Mouse (Mus musculus): ENCODE data around the gene 4921509C19Rik. TPM values are rescaled to one million over a fixed set of nuclear protein-coding genes. Genes with fewer than 3 reads are reported as not detected.

4921509C19Rik gene
- polyA plus RNA-seq (2015; fragmentation: Nextera tagmentation; extraction: Ambion mirVana), result not detected in 2 replicates

GRCm38 (mm10) chr2:151476053-151476452, at the start of gene 4921509C19Rik:
TSS of gene 4921509C19Rik (minus strand) at chr2:151476153.

GRCm38 (mm10) chr2:151494035-151494803, 18.3 kb upstream of the 4921509C19Rik start, which contains the start of gene Nsfl1c:
TSS of gene Nsfl1c (plus strand) at chr2:151494182.

Other genes starting within 250 kb of the 4921509C19Rik start
- gene Nsfl1c, start 18.0 kb upstream of the 4921509C19Rik start, polyA plus RNA-seq (2015; fragmentation: Nextera tagmentation; extraction: Ambion mirVana), result 220 and 229 TPM in 2 replicates
- 607 and 643 TPM in 2 replicates for gene Fkbp1a, start 66.3 kb upstream of the 4921509C19Rik start, polyA plus RNA-seq (2015; fragmentation: Nextera tagmentation; extraction: Ambion mirVana)
- 0.79 and 1.0 TPM in 2 replicates for gene Sdcbp2, start 96.5 kb upstream of the 4921509C19Rik start, polyA plus RNA-seq (2015; fragmentation: Nextera tagmentation; extraction: Ambion mirVana)
- gene Snph, start 156.4 kb upstream of the 4921509C19Rik start, polyA plus RNA-seq (2015; fragmentation: Nextera tagmentation; extraction: Ambion mirVana), result 34.0 and 35.4 TPM in 2 replicates
- gene Rad21l, start 192.4 kb upstream of the 4921509C19Rik start, polyA plus RNA-seq (2015; fragmentation: Nextera tagmentation; extraction: Ambion mirVana), result 0.50 and 0.57 TPM in 2 replicates
- gene Tmem74b, start 225.9 kb upstream of the 4921509C19Rik start, polyA plus RNA-seq (2015; fragmentation: Nextera tagmentation; extraction: Ambion mirVana), result 27.5 and 29.7 TPM in 2 replicates

All from neural tube, postnatal 0 days (tissue).